Mouse (Mus musculus): ENCODE data around the gene Foxc1. TPM values are rescaled to one million over a fixed set of nuclear protein-coding genes. Genes with fewer than 3 reads are reported as not detected.

Gene Foxc1
- 0.37 and 0.43 TPM in 2 replicates for polyA plus RNA-seq (2015; fragmentation: Nextera tagmentation; extraction: Ambion mirVana)

DNA sequence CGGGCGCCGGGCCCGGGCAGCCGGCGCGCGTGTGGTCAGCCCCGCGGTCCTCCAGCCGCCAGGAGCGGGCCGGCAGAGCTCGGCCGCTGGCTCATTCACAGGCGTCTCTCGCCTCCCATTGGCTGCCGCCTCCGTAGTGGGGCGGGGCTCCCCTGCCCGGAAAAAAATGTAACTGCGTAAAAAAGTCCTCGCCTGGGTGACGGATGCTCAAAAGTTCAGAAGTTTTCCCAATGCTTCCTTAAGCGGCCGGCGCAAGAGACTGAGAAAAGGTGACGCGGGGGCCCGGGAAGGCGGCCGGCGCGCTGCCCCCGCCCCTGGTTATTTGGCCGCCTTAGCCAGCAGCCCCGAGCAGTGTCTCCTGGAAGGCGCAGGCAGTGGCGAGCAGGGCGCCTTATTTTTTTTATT is at the start of gene Foxc1:
Gene Foxc1, plus strand, starts transcription at position 206 of the 405 bp plus-strand sequence.
- Histone ChIP-seq H3K36me3 (ENCODE audit: insufficient read depth, low read length) (no peaks in the 10 kb centered on the region), H3K4me1 (ENCODE audit: insufficient read depth, low read depth, low read length) (peaks cover 6% of the 10 kb centered on the region), H3K9ac (replicated peaks; ENCODE audit: low read depth) (no peak within 1 kb of the TSS), H3K4me3 (ENCODE audit: low read depth, low read length) (peak within 1 kb of the TSS; percentile 50), H3K4me2 (replicated peaks; ENCODE audit: low read depth, low read length) (peak within 1 kb of the TSS; percentile 94), H3K27ac (ENCODE audit: low read length) (0 out of 2 replicates have a peak within 1 kb of the TSS, but pooled peaks have one; percentile 20), H3K27me3 (replicated peaks; ENCODE audit: insufficient read depth, low read length) (peaks cover 88% of the 10 kb centered on the region), H3K9me3 (ENCODE audit: low read length) (no peaks in the 10 kb centered on the region)
- WGBS, result 0% methylated on average over 38 of the region's 40 CpGs
- ATAC-seq (peak; percentile 93), DNase-seq (ENCODE audit: low spot score) (peak; percentile 91)
- TF ChIP-seq CTCF (IDR thresholded peaks at IDR 0.05) (no peak), EP300 (IDR thresholded peaks at IDR 0.05) (no peak)

DNA sequence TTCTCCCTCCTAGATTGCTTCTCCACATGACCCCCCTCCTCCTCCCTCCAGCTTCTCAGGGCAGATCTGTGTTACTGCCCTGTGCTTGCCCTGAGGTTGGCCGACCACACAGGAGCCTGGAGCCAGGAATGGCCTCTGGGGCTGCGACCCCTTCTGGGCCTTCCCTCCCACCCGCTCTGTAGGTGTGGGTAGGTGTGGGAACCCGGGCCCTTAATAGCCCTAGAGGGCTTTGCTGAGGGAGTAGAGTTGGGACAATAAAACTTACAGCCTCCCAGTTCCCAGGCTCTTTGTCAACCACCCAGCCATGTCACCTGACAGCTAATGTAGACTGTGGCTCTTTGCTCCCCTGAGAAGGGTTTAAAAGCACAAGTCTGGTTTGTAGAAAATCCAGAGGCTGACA is 46.0 kb upstream of the Foxc1 start:
- Histone ChIP-seq H3K4me2 (replicated peaks; ENCODE audit: low read depth, low read length) (no peak overlapping the region), H3K36me3 (ENCODE audit: insufficient read depth, low read length) (no peaks in the 10 kb centered on the region), H3K9ac (replicated peaks; ENCODE audit: low read depth) (no peak overlapping the region), H3K27ac (ENCODE audit: low read length) (no peak overlapping the region), H3K9me3 (ENCODE audit: low read length) (no peaks in the 10 kb centered on the region), H3K27me3 (replicated peaks; ENCODE audit: insufficient read depth, low read length) (no peaks in the 10 kb centered on the region), H3K4me3 (ENCODE audit: low read depth, low read length) (no peak overlapping the region), H3K4me1 (ENCODE audit: insufficient read depth, low read depth, low read length) (no peaks in the 10 kb centered on the region)
- WGBS, result 37% methylated on average over 4 of the region's 4 CpGs
- no peak for DNase-seq (ENCODE audit: low spot score)
- no peak for TF ChIP-seq EP300 (IDR thresholded peaks at IDR 0.05)
- TF ChIP-seq CTCF (IDR thresholded peaks at IDR 0.05), result no peak
- no peak for ATAC-seq

GRCm38 (mm10) chr13:31761057-31761456 is 45.4 kb upstream of the Foxc1 start:
- no peak overlapping the region for H3K4me2 ChIP-seq (replicated peaks; ENCODE audit: low read depth, low read length)
- no peaks in the 10 kb centered on the region for H3K36me3 ChIP-seq (ENCODE audit: insufficient read depth, low read length)
- no peak for TF ChIP-seq CTCF (IDR thresholded peaks at IDR 0.05)
- TF ChIP-seq EP300 (IDR thresholded peaks at IDR 0.05), result no peak
- 76% methylated on average over 4 of the region's 4 CpGs for WGBS
- H3K4me3 ChIP-seq (ENCODE audit: low read depth, low read length), result no peak overlapping the region
- ATAC-seq, result no peak
- no peak for DNase-seq (ENCODE audit: low spot score)
- no peaks in the 10 kb centered on the region for H3K9me3 ChIP-seq (ENCODE audit: low read length)
- no peaks in the 10 kb centered on the region for H3K27me3 ChIP-seq (replicated peaks; ENCODE audit: insufficient read depth, low read length)
- H3K9ac ChIP-seq (replicated peaks; ENCODE audit: low read depth), result no peak overlapping the region
- H3K27ac ChIP-seq (ENCODE audit: low read length), result no peak overlapping the region
- H3K4me1 ChIP-seq (ENCODE audit: insufficient read depth, low read depth, low read length), result no peaks in the 10 kb centered on the region

GRCm38 (mm10) chr13:31764419-31764818 is 42.0 kb upstream of the Foxc1 start:
- 98% methylated on average over 3 of the region's 3 CpGs for WGBS

GRCm38 (mm10) chr13:31765564-31765963 is 40.9 kb upstream of the Foxc1 start:
- no peaks in the 10 kb centered on the region for H3K4me1 ChIP-seq (ENCODE audit: insufficient read depth, low read depth, low read length)
- no peak overlapping the region for H3K27ac ChIP-seq (ENCODE audit: low read length)
- TF ChIP-seq CTCF (IDR thresholded peaks at IDR 0.05) (no peak), EP300 (IDR thresholded peaks at IDR 0.05) (no peak)
- H3K9me3 ChIP-seq (ENCODE audit: low read length), result no peaks in the 10 kb centered on the region
- no peak for ATAC-seq
- WGBS, result 65% methylated on average over 2 of the region's 2 CpGs
- no peak overlapping the region for H3K4me2 ChIP-seq (replicated peaks; ENCODE audit: low read depth, low read length)
- DNase-seq (ENCODE audit: low spot score), result no peak
- no peak overlapping the region for H3K9ac ChIP-seq (replicated peaks; ENCODE audit: low read depth)
- H3K4me3 ChIP-seq (ENCODE audit: low read depth, low read length), result no peak overlapping the region
- H3K27me3 ChIP-seq (replicated peaks; ENCODE audit: insufficient read depth, low read length), result no peaks in the 10 kb centered on the region
- no peaks in the 10 kb centered on the region for H3K36me3 ChIP-seq (ENCODE audit: insufficient read depth, low read length)

More at GRCm38 (mm10) chr13:31764419-31764818, 42.0 kb upstream of the Foxc1 start:
- H3K4me3 ChIP-seq (ENCODE audit: low read depth, low read length), result no peak overlapping the region
- DNase-seq (ENCODE audit: low spot score), result no peak
- no peaks in the 10 kb centered on the region for H3K9me3 ChIP-seq (ENCODE audit: low read length)
- H3K27me3 ChIP-seq (replicated peaks; ENCODE audit: insufficient read depth, low read length), result no peaks in the 10 kb centered on the region
- no peaks in the 10 kb centered on the region for H3K4me1 ChIP-seq (ENCODE audit: insufficient read depth, low read depth, low read length)
- no peak overlapping the region for H3K4me2 ChIP-seq (replicated peaks; ENCODE audit: low read depth, low read length)
- no peak for ATAC-seq
- TF ChIP-seq CTCF (IDR thresholded peaks at IDR 0.05) (no peak), EP300 (IDR thresholded peaks at IDR 0.05) (no peak)
- no peak overlapping the region for H3K9ac ChIP-seq (replicated peaks; ENCODE audit: low read depth)
- H3K36me3 ChIP-seq (ENCODE audit: insufficient read depth, low read length), result no peaks in the 10 kb centered on the region
- no peak overlapping the region for H3K27ac ChIP-seq (ENCODE audit: low read length)

DNA sequence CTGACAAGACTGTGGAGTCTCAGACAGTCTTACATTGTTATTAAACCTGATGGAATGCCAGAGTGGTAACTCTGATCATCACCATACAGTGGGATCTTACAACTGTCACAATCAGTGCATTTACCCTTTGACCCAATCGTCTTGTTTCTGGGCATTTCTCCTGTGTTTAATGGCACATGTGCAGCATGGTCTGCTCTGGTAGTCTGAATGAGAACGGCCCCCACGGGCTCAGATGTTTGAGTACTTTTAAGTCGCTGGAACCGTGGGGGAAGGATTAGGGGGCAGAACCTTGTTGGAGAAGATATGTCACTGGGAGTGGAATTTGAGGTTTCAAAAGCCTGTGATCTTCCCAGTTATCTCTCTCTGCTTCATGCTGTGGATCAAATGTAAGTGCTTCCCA is 33.6 kb upstream of the Foxc1 start:
- Histone ChIP-seq H3K9ac (replicated peaks; ENCODE audit: low read depth) (no peak overlapping the region), H3K9me3 (ENCODE audit: low read length) (no peaks in the 10 kb centered on the region), H3K4me2 (replicated peaks; ENCODE audit: low read depth, low read length) (no peak overlapping the region), H3K27ac (ENCODE audit: low read length) (no peak overlapping the region), H3K36me3 (ENCODE audit: insufficient read depth, low read length) (no peaks in the 10 kb centered on the region), H3K4me3 (ENCODE audit: low read depth, low read length) (no peak overlapping the region), H3K4me1 (ENCODE audit: insufficient read depth, low read depth, low read length) (no peaks in the 10 kb centered on the region), H3K27me3 (replicated peaks; ENCODE audit: insufficient read depth, low read length) (no peaks in the 10 kb centered on the region)
- DNase-seq (ENCODE audit: low spot score) (no peak), ATAC-seq (no peak)
- WGBS, result 65% methylated on average over 5 of the region's 5 CpGs
- TF ChIP-seq EP300 (IDR thresholded peaks at IDR 0.05) (no peak), CTCF (IDR thresholded peaks at IDR 0.05) (no peak)

GRCm38 (mm10) chr13:31775762-31776161 is 30.7 kb upstream of the Foxc1 start:
- DNase-seq (ENCODE audit: low spot score), result no peak

More at GRCm38 (mm10) chr13:31775762-31776161, 30.7 kb upstream of the Foxc1 start:
- no peak overlapping the region for H3K9ac ChIP-seq (replicated peaks; ENCODE audit: low read depth)
- no peak overlapping the region for H3K4me3 ChIP-seq (ENCODE audit: low read depth, low read length)
- no peak overlapping the region for H3K27ac ChIP-seq (ENCODE audit: low read length)
- no peaks in the 10 kb centered on the region for H3K9me3 ChIP-seq (ENCODE audit: low read length)
- TF ChIP-seq EP300 (IDR thresholded peaks at IDR 0.05) (no peak), CTCF (IDR thresholded peaks at IDR 0.05) (no peak)
- H3K4me2 ChIP-seq (replicated peaks; ENCODE audit: low read depth, low read length), result no peak overlapping the region
- ATAC-seq, result no peak
- H3K4me1 ChIP-seq (ENCODE audit: insufficient read depth, low read depth, low read length), result no peaks in the 10 kb centered on the region
- H3K27me3 ChIP-seq (replicated peaks; ENCODE audit: insufficient read depth, low read length), result no peaks in the 10 kb centered on the region
- 52% methylated on average over 5 of the region's 5 CpGs for WGBS
- no peaks in the 10 kb centered on the region for H3K36me3 ChIP-seq (ENCODE audit: insufficient read depth, low read length)
